Mouse (Mus musculus) cerebellum, adult 2 months (tissue): ENCODE measurements around the gene Mrtfa.

ENCODE experiments used
- CTCF ChIP-seq: fragments of 200-500 bp; IDR thresholded peaks from 2 replicates; pipeline ENCODE4 v1.5.1; 2011; ENCODE audit warnings: low read depth, mild to moderate bottlenecking, control low read depth, low read length, moderate library complexity, borderline replicate concordance; ENCODE audit not compliant: insufficient read depth
- POLR2A ChIP-seq: fragments of 200-500 bp; IDR thresholded peaks from 2 replicates; pipeline ENCODE4 v1.6.1; 2011; ENCODE audit warnings: low read length, control low read depth, borderline replicate concordance; ENCODE audit not compliant: insufficient read depth

GRCm38 (mm10) chr15:81083281-81083680, 107.3 kb downstream of the Mrtfa start:
- TF ChIP-seq CTCF (no peak), POLR2A (no peak)
